Comparison of ENCODE assay signal across 19 mouse cellular contexts in genomic region chr7:4597046-4597445, GRCm38 (mm10). TPM values are rescaled to one million over a fixed set of nuclear protein-coding genes. Genes with fewer than 3 reads are reported as not detected.
"Had no signal": no experiment of that assay in that cellular context is flagged by ENCODE, and none has a peak within 500 bp of the region (broad histone marks: within the 10 kb centered on the region; RNA-seq: fewer than 3 reads in every experiment).

No protein-coding gene starts in this region.

RNA-seq across cellular contexts. Expression of gene Ptprh, which starts 6.8 kb away (rescaled TPM):
- total RNA-seq: gastrocnemius, adult 2 months; gastrocnemius, postnatal 10 days; gastrocnemius, postnatal 25 days; gastrocnemius, postnatal 4 days; heart, adult 18-20 months; heart, adult 8-10 months; heart, postnatal 10 days; heart, postnatal 25 days; heart, postnatal 4 days had no signal
- polyA plus RNA-seq: heart, embryonic 10.5 days; heart, embryonic 12.5 days; heart, embryonic 14.5 days; hindbrain, embryonic 11.5 days; intestine, embryonic 14.5 days; limb, embryonic 11.5 days; limb, embryonic 13.5 days; limb, embryonic 15.5 days; liver, embryonic 11.5 days; liver, embryonic 13.5 days had no signal

RNA-seq across cellular contexts. Expression of gene Syt5, which starts 49.7 kb away (rescaled TPM):
- total RNA-seq: gastrocnemius, adult 2 months had no signal
